Mouse (Mus musculus): ENCODE measurements at regions not wholly inside any gene's neighbourhood (a gene's known extent, or its start where the extent isn't known, plus 50 kb on each side); places are given as distances from the start of the nearest gene placed in this dataset.

GRCm38 (mm10) chr2:75216931-75217330, 391.3 kb downstream of the Mtx2 start:
- WGBS: 76% methylated on average over 5 of the region's 5 CpGs
- H3K27me3 ChIP-seq (ENCODE audit: control insufficient read depth, insufficient read depth, low read length): 0 out of 2 replicates have a peak, but pooled peaks cover 2% of the 10 kb centered on the region
- H3K4me3 ChIP-seq (ENCODE audit: low read depth, low read length): no peak overlapping the region
- no peaks in the 10 kb centered on the region for H3K4me1 ChIP-seq (ENCODE audit: control insufficient read depth, insufficient read depth, insufficient read length, low read length)
- H3K36me3 ChIP-seq (ENCODE audit: control insufficient read depth, insufficient read depth, low read length): no peaks in the 10 kb centered on the region
- TF ChIP-seq CTCF (IDR thresholded peaks at IDR 0.05; ENCODE audit: extremely low read depth, insufficient read length, insufficient replicate concordance, low read depth, low read length) (no peak), POLR2A (IDR thresholded peaks at IDR 0.05; ENCODE audit: low read depth, low read length) (no peak)
- H3K27ac ChIP-seq (ENCODE audit: insufficient read depth, low read depth, low read length): no peak overlapping the region

- TF ChIP-seq CTCF (IDR thresholded peaks at IDR 0.05; ENCODE audit: extremely low read depth, insufficient read length, insufficient replicate concordance, low read depth, low read length): no peak
- no peak for TF ChIP-seq POLR2A (IDR thresholded peaks at IDR 0.05; ENCODE audit: low read depth, low read length)
- Histone ChIP-seq H3K4me3 (ENCODE audit: low read depth, low read length) (no peak overlapping the region), H3K27ac (ENCODE audit: insufficient read depth, low read depth, low read length) (no peak overlapping the region), H3K27me3 (ENCODE audit: control insufficient read depth, insufficient read depth, low read length) (0 out of 2 replicates have a peak, but pooled peaks cover 2% of the 10 kb centered on the region), H3K36me3 (ENCODE audit: control insufficient read depth, insufficient read depth, low read length) (no peaks in the 10 kb centered on the region), H3K4me1 (ENCODE audit: control insufficient read depth, insufficient read depth, insufficient read length, low read length) (no peaks in the 10 kb centered on the region)
- WGBS: 60% methylated on average over 8 of the region's 8 CpGs
These were observed 395.3 kb downstream of the Mtx2 start for GRCm38 (mm10) chr2:75220775-75221359.

- TF ChIP-seq POLR2A (IDR thresholded peaks at IDR 0.05; ENCODE audit: low read depth, low read length): no peak
- TF ChIP-seq CTCF (IDR thresholded peaks at IDR 0.05; ENCODE audit: extremely low read depth, insufficient read length, insufficient replicate concordance, low read depth, low read length): no peak
- Histone ChIP-seq H3K4me3 (ENCODE audit: low read depth, low read length) (no peak overlapping the region), H3K4me1 (ENCODE audit: control insufficient read depth, insufficient read depth, insufficient read length, low read length) (no peaks in the 10 kb centered on the region), H3K27ac (ENCODE audit: insufficient read depth, low read depth, low read length) (no peak overlapping the region), H3K27me3 (ENCODE audit: control insufficient read depth, insufficient read depth, low read length) (0 out of 2 replicates have a peak, but pooled peaks cover 2% of the 10 kb centered on the region), H3K36me3 (ENCODE audit: control insufficient read depth, insufficient read depth, low read length) (no peaks in the 10 kb centered on the region)
- 27% methylated on average over 5 of the region's 5 CpGs for WGBS
These were observed 398.8 kb downstream of the Mtx2 start for GRCm38 (mm10) chr2:75224443-75224842.

- H3K27ac ChIP-seq (ENCODE audit: insufficient read depth, low read depth, low read length): no peak overlapping the region
- 79% methylated on average over 1 of the region's 1 CpGs for WGBS
- H3K27me3 ChIP-seq (ENCODE audit: control insufficient read depth, insufficient read depth, low read length): no peaks in the 10 kb centered on the region
- TF ChIP-seq CTCF (IDR thresholded peaks at IDR 0.05; ENCODE audit: extremely low read depth, insufficient read length, insufficient replicate concordance, low read depth, low read length): no peak
- TF ChIP-seq POLR2A (IDR thresholded peaks at IDR 0.05; ENCODE audit: low read depth, low read length): no peak
- no peaks in the 10 kb centered on the region for H3K4me1 ChIP-seq (ENCODE audit: control insufficient read depth, insufficient read depth, insufficient read length, low read length)
- no peaks in the 10 kb centered on the region for H3K36me3 ChIP-seq (ENCODE audit: control insufficient read depth, insufficient read depth, low read length)
- H3K4me3 ChIP-seq (ENCODE audit: low read depth, low read length): no peak overlapping the region
These were observed 415.4 kb downstream of the Mtx2 start for GRCm38 (mm10) chr2:75240976-75241375.

- Histone ChIP-seq H3K36me3 (ENCODE audit: control insufficient read depth, insufficient read depth, low read length) (no peaks in the 10 kb centered on the region), H3K4me1 (ENCODE audit: control insufficient read depth, insufficient read depth, insufficient read length, low read length) (no peaks in the 10 kb centered on the region), H3K4me3 (ENCODE audit: low read depth, low read length) (no peak overlapping the region), H3K27me3 (ENCODE audit: control insufficient read depth, insufficient read depth, low read length) (no peaks in the 10 kb centered on the region), H3K27ac (ENCODE audit: insufficient read depth, low read depth, low read length) (no peak overlapping the region)
- WGBS: 67% methylated on average over 17 of the region's 17 CpGs
- TF ChIP-seq POLR2A (IDR thresholded peaks at IDR 0.05; ENCODE audit: low read depth, low read length) (no peak), CTCF (IDR thresholded peaks at IDR 0.05; ENCODE audit: extremely low read depth, insufficient read length, insufficient replicate concordance, low read depth, low read length) (no peak)
These were observed 414.6 kb upstream of the Hnrnpa3 start for GRCm38 (mm10) chr2:75244311-75245033.

GRCm38 (mm10) chr2:75245256-75245655, 413.8 kb upstream of the Hnrnpa3 start:
- Histone ChIP-seq H3K27ac (ENCODE audit: insufficient read depth, low read depth, low read length) (no peak overlapping the region), H3K36me3 (ENCODE audit: control insufficient read depth, insufficient read depth, low read length) (no peaks in the 10 kb centered on the region)
- TF ChIP-seq POLR2A (IDR thresholded peaks at IDR 0.05; ENCODE audit: low read depth, low read length) (no peak), CTCF (IDR thresholded peaks at IDR 0.05; ENCODE audit: extremely low read depth, insufficient read length, insufficient replicate concordance, low read depth, low read length) (no peak)

GRCm38 (mm10) chr2:75245662-75246061, 413.4 kb upstream of the Hnrnpa3 start:
- no peak overlapping the region for H3K4me3 ChIP-seq (ENCODE audit: low read depth, low read length)
- no peaks in the 10 kb centered on the region for H3K36me3 ChIP-seq (ENCODE audit: control insufficient read depth, insufficient read depth, low read length)
- TF ChIP-seq POLR2A (IDR thresholded peaks at IDR 0.05; ENCODE audit: low read depth, low read length) (no peak), CTCF (IDR thresholded peaks at IDR 0.05; ENCODE audit: extremely low read depth, insufficient read length, insufficient replicate concordance, low read depth, low read length) (no peak)
- no peaks in the 10 kb centered on the region for H3K27me3 ChIP-seq (ENCODE audit: control insufficient read depth, insufficient read depth, low read length)
- H3K27ac ChIP-seq (ENCODE audit: insufficient read depth, low read depth, low read length): no peak overlapping the region
- 71% methylated on average over 5 of the region's 5 CpGs for WGBS
- H3K4me1 ChIP-seq (ENCODE audit: control insufficient read depth, insufficient read depth, insufficient read length, low read length): no peaks in the 10 kb centered on the region

More at GRCm38 (mm10) chr2:75245256-75245655, 413.8 kb upstream of the Hnrnpa3 start:
- 88% methylated on average over 6 of the region's 6 CpGs for WGBS
- H3K4me3 ChIP-seq (ENCODE audit: low read depth, low read length): no peak overlapping the region
- H3K4me1 ChIP-seq (ENCODE audit: control insufficient read depth, insufficient read depth, insufficient read length, low read length): no peaks in the 10 kb centered on the region
- no peaks in the 10 kb centered on the region for H3K27me3 ChIP-seq (ENCODE audit: control insufficient read depth, insufficient read depth, low read length)

Measured in small intestine, adult 2 months (tissue).